9 mouse cellular contexts compared by ENCODE assay signal in the genomic region with DNA sequence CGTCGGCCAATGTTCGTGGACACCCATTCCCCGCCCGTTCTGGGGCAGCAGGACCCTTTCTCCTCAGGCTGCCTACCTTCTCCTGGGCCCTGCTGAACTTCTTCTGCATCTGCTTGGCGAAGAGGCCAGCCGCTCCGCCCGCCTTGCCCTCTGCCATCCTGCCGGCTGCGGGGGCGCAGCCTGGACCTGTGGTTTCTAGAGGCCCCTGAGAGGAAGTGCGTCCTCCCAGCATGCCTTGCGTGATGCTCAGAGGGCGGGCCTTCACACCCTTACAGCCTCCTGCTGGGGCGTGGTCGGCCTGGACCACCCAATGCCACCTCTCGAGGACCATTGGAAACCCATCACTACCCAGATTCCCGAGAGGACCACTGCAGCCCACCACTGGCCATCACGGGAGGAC. TPM values are rescaled to one million over a fixed set of nuclear protein-coding genes. Genes with fewer than 3 reads are reported as not detected.
A peak's percentile ranks its signal among the peaks of the same experiment; 100 is the strongest.
DNase-seq lines count a peak whose midpoint lies in the region; ATAC-seq and TF ChIP-seq lines count a peak whose summit lies in the region.
"Had no signal": no experiment of that assay in that cellular context is flagged by ENCODE, and none has a peak within 500 bp of the region (broad histone marks: within the 10 kb centered on the region; RNA-seq: fewer than 3 reads in every experiment).

Gene Bin2 (minus strand): TSS at position 217 of the 400 bp plus-strand sequence.

- no peak for TF ChIP-seq CTCF in spleen, adult 2 months (IDR thresholded peaks at IDR 0.05; ENCODE audit: extremely low read depth, insufficient read depth, insufficient read length, insufficient replicate concordance)
- no peak for TF ChIP-seq CTCF in forebrain, postnatal 0 days (IDR thresholded peaks at IDR 0.05; ENCODE audit: low read depth)
- no peak for TF ChIP-seq CTCF in intestine, postnatal 0 days (IDR thresholded peaks at IDR 0.05; ENCODE audit: low read depth)

- 18% methylated on average over 20 of the region's 20 CpGs for WGBS in liver, embryonic 16.5 days (ENCODE audit: insufficient replicate concordance)
- 9% methylated on average over 20 of the region's 20 CpGs for WGBS in spleen, adult 2 months
- WGBS in forebrain, postnatal 0 days: 92% methylated on average over 20 of the region's 20 CpGs
- 91% methylated on average over 20 of the region's 20 CpGs for WGBS in intestine, postnatal 0 days
- 91% methylated on average over 20 of the region's 20 CpGs for WGBS in hindbrain, embryonic 12.5 days

- TF ChIP-seq POLR2A in spleen, adult 2 months (IDR thresholded peaks at IDR 0.05; ENCODE audit: low read depth, low read length): peak; percentile 99

- peak within 1 kb of the TSS; percentile 53 for H3K27ac ChIP-seq in liver, embryonic 16.5 days (ENCODE audit: low read length)
- peak within 1 kb of the TSS; percentile 92 for H3K27ac ChIP-seq in spleen, adult 2 months (ENCODE audit: insufficient read depth, low read length)
- H3K27ac ChIP-seq in forebrain, postnatal 0 days (ENCODE audit: low read depth, low read length): no peak within 1 kb of the TSS
- H3K27ac ChIP-seq in intestine, postnatal 0 days (ENCODE audit: low read depth, low read length): no peak within 1 kb of the TSS
- H3K27ac ChIP-seq in hindbrain, embryonic 12.5 days: no peak within 1 kb of the TSS
- H3K27ac ChIP-seq: midbrain, embryonic 12.5 days had no signal

- peak within 1 kb of the TSS; percentile 71 for H3K4me2 ChIP-seq in liver, embryonic 16.5 days (ENCODE audit: low read depth, low read length)
- H3K4me2 ChIP-seq in forebrain, postnatal 0 days (ENCODE audit: low read depth): no peak within 1 kb of the TSS
- H3K4me2 ChIP-seq in intestine, postnatal 0 days (replicated peaks; ENCODE audit: low read depth): no peak within 1 kb of the TSS
- H3K4me2 ChIP-seq in hindbrain, embryonic 12.5 days (replicated peaks): no peak within 1 kb of the TSS
- H3K4me2 ChIP-seq: midbrain, embryonic 12.5 days had no signal

- no peaks in the 10 kb centered on the region for H3K9me3 ChIP-seq in liver, embryonic 16.5 days (replicated peaks; ENCODE audit: control insufficient read depth, low read length)
- no peaks in the 10 kb centered on the region for H3K9me3 ChIP-seq in forebrain, postnatal 0 days (ENCODE audit: low read length)
- H3K9me3 ChIP-seq in intestine, postnatal 0 days (ENCODE audit: control insufficient read depth): no peaks in the 10 kb centered on the region
- no peaks in the 10 kb centered on the region for H3K9me3 ChIP-seq in hindbrain, embryonic 12.5 days (replicated peaks)
- H3K9me3 ChIP-seq: midbrain, embryonic 12.5 days had no signal

- no peaks in the 10 kb centered on the region for H3K36me3 ChIP-seq in liver, embryonic 16.5 days (ENCODE audit: control insufficient read depth, insufficient read depth)
- no peaks in the 10 kb centered on the region for H3K36me3 ChIP-seq in spleen, adult 2 months (ENCODE audit: control insufficient read depth, insufficient read depth, low read length)
- H3K36me3 ChIP-seq in forebrain, postnatal 0 days (ENCODE audit: insufficient read depth): no peaks in the 10 kb centered on the region
- H3K36me3 ChIP-seq in intestine, postnatal 0 days (ENCODE audit: control insufficient read depth, insufficient read depth): no peaks in the 10 kb centered on the region
- H3K36me3 ChIP-seq in hindbrain, embryonic 12.5 days: no peaks in the 10 kb centered on the region
- H3K36me3 ChIP-seq: midbrain, embryonic 12.5 days had no signal

- no peaks in the 10 kb centered on the region for H3K27me3 ChIP-seq in liver, embryonic 16.5 days (ENCODE audit: control insufficient read depth, insufficient read depth, low read depth, low read length)
- H3K27me3 ChIP-seq in spleen, adult 2 months (ENCODE audit: control insufficient read depth, insufficient read depth, low read length): no peaks in the 10 kb centered on the region
- no peaks in the 10 kb centered on the region for H3K27me3 ChIP-seq in forebrain, postnatal 0 days (ENCODE audit: insufficient read depth, low read length)
- H3K27me3 ChIP-seq in intestine, postnatal 0 days (replicated peaks; ENCODE audit: control insufficient read depth, insufficient read depth, low read length): no peaks in the 10 kb centered on the region
- H3K27me3 ChIP-seq in hindbrain, embryonic 12.5 days: peaks cover 3% of the 10 kb centered on the region; the same call in 1 of the 2 replicates
- H3K27me3 ChIP-seq: midbrain, embryonic 12.5 days had no signal

- DNase-seq in adrenal gland, postnatal 14 days: peak; percentile 54
- no peak for DNase-seq in adrenal gland, adult 8-10 months
- DNase-seq in c-Kit-positive CD71-negative TER-119-negative erythroid progenitor cells, embryonic 14.5 days (ENCODE audit: low read depth): peak; percentile 67
- peak; percentile 68 to 93 for DNase-seq in spleen, adult 2 months (ENCODE audit: low read depth in 1 of 2, low spot score in 2 of 2)
- DNase-seq in forebrain, postnatal 0 days: no peak

- peak; percentile 63 for ATAC-seq in liver, embryonic 16.5 days (ENCODE audit: low read depth)
- no peak for ATAC-seq in forebrain, postnatal 0 days
- ATAC-seq in intestine, postnatal 0 days: no peak
- no peak for ATAC-seq in hindbrain, embryonic 12.5 days (ENCODE audit: low FRiP score)

- H3K9ac ChIP-seq in liver, embryonic 16.5 days (ENCODE audit: low read depth, low read length): peak within 1 kb of the TSS; percentile 64
- no peak within 1 kb of the TSS for H3K9ac ChIP-seq in forebrain, postnatal 0 days
- no peak within 1 kb of the TSS; the same call in 1 of the 2 replicates for H3K9ac ChIP-seq in intestine, postnatal 0 days (ENCODE audit: low read depth, low read length)
- no peak within 1 kb of the TSS for H3K9ac ChIP-seq in hindbrain, embryonic 12.5 days
- H3K9ac ChIP-seq: midbrain, embryonic 12.5 days had no signal

- H3K4me3 ChIP-seq in liver, embryonic 16.5 days (ENCODE audit: low read depth, low read length): peak within 1 kb of the TSS; percentile 67
- peak within 1 kb of the TSS; percentile 79 for H3K4me3 ChIP-seq in spleen, adult 2 months (ENCODE audit: extremely low read depth, insufficient read depth, insufficient read length)
- no peak within 1 kb of the TSS for H3K4me3 ChIP-seq in forebrain, postnatal 0 days (ENCODE audit: low read depth, low read length)
- no peak within 1 kb of the TSS for H3K4me3 ChIP-seq in intestine, postnatal 0 days (ENCODE audit: low read depth, low read length)
- H3K4me3 ChIP-seq in hindbrain, embryonic 12.5 days: no peak within 1 kb of the TSS
- H3K4me3 ChIP-seq: midbrain, embryonic 12.5 days had no signal

- peaks cover 26% of the 10 kb centered on the region for H3K4me1 ChIP-seq in liver, embryonic 16.5 days (ENCODE audit: control insufficient read depth, low read depth, low read length)
- H3K4me1 ChIP-seq in spleen, adult 2 months (ENCODE audit: control insufficient read depth, insufficient read depth, insufficient read length): peaks cover 18% of the 10 kb centered on the region; the same call in 1 of the 2 replicates
- no peaks in the 10 kb centered on the region for H3K4me1 ChIP-seq in forebrain, postnatal 0 days (ENCODE audit: insufficient read depth)
- peaks cover 8% of the 10 kb centered on the region for H3K4me1 ChIP-seq in intestine, postnatal 0 days (replicated peaks; ENCODE audit: control insufficient read depth, insufficient read depth, low read length)
- peaks cover 5% of the 10 kb centered on the region for H3K4me1 ChIP-seq in hindbrain, embryonic 12.5 days

RNA-seq across cellular contexts. Expression of gene Bin2, which starts in this region (rescaled TPM):
- total RNA-seq in adrenal gland, postnatal 14 days (2021): 3.6 and 14.8 TPM in 2 replicates
- total RNA-seq in adrenal gland, adult 8-10 months (2022): 1 to 10 TPM; 2.5 to 7.0 (median 3.8) TPM
- polyA plus RNA-seq in liver, embryonic 16.5 days (2015; fragmentation: Nextera tagmentation; extraction: Ambion mirVana): 18.0 and 20.6 TPM in 2 replicates
- 101 TPM in 2 replicates for polyA plus RNA-seq in spleen, adult 2 months (2012; rRNA removed)
- 1.4 and 1.6 TPM in 2 replicates for total RNA-seq in forebrain, postnatal 0 days (2014; rRNA removed)
- 0.58 and 1.4 TPM in 2 replicates for polyA plus RNA-seq in forebrain, postnatal 0 days (2015; fragmentation: Nextera tagmentation; extraction: Ambion mirVana)
- polyA plus RNA-seq in intestine, postnatal 0 days (2015; fragmentation: Nextera tagmentation; extraction: Ambion mirVana): 5.8 and 7.3 TPM in 2 replicates
- 3.0 and 3.4 TPM in 2 replicates for polyA plus RNA-seq in hindbrain, embryonic 12.5 days (2016; fragmentation: Nextera tagmentation; extraction: Ambion mirVana)

Comparison
In these comparisons a context has a peak if more than half of its experiments do, and no peak if none do; other contexts are left out.
1. DNase-seq: peak in adrenal gland, postnatal 14 days (single experiment), c-Kit-positive CD71-negative TER-119-negative erythroid progenitor cells, embryonic 14.5 days (single experiment) and spleen, adult 2 months (2 of 2); none in adrenal gland, adult 8-10 months (single experiment) and forebrain, postnatal 0 days (single experiment).
2. H3K27ac ChIP-seq: peak in liver, embryonic 16.5 days (single experiment) and spleen, adult 2 months (single experiment); none in forebrain, postnatal 0 days (single experiment), intestine, postnatal 0 days (single experiment) and hindbrain, embryonic 12.5 days (single experiment).
3. H3K4me3 ChIP-seq: peak in liver, embryonic 16.5 days (single experiment) and spleen, adult 2 months (single experiment); none in forebrain, postnatal 0 days (single experiment), intestine, postnatal 0 days (single experiment) and hindbrain, embryonic 12.5 days (single experiment).